Mouse (Mus musculus) ES-Bruce4 (cell line): ENCODE results near the gene Slc39a5. TPM values are rescaled to one million over a fixed set of nuclear protein-coding genes. Genes with fewer than 3 reads are reported as not detected.

Experiments used
- H3K27ac ChIP-seq: 2 replicates; pipeline ENCODE4 v1.5.1; 2012; ENCODE audit warnings: low read length, inconsistent platforms; ENCODE audit not compliant: insufficient read depth
- H3K27me3 ChIP-seq: 2 replicates; pipeline ENCODE4 v1.6.1; 2012; ENCODE audit warnings: mild to moderate bottlenecking, low read length, inconsistent platforms; ENCODE audit not compliant: control insufficient read depth, poor library complexity, insufficient read depth, severe bottlenecking
- H3K36me3 ChIP-seq: 2 replicates; pipeline ENCODE4 v1.6.1; 2012; ENCODE audit warnings: inconsistent platforms, mild to moderate bottlenecking, low read length, moderate library complexity; ENCODE audit not compliant: control insufficient read depth, poor library complexity, insufficient read depth, severe bottlenecking
- H3K4me1 ChIP-seq: one replicate; pipeline ENCODE4 v1.8.1; 2011; ENCODE audit warnings: low read length; ENCODE audit not compliant: control insufficient read depth, insufficient read depth
- H3K4me3 ChIP-seq: 2 replicates; pipeline ENCODE4 v1.5.1; 2011; ENCODE audit warnings: low read depth, mild to moderate bottlenecking, low read length
- H3K9ac ChIP-seq: 2 replicates; pipeline ENCODE4 v1.6.1; 2012; ENCODE audit warnings: low read depth, mild to moderate bottlenecking, inconsistent platforms; ENCODE audit not compliant: poor library complexity, severe bottlenecking
- H3K9me3 ChIP-seq: replicated peaks from 2 replicates; pipeline ENCODE4 v1.6.1; 2012; ENCODE audit warnings: mild to moderate bottlenecking, low read length, inconsistent platforms; ENCODE audit not compliant: control insufficient read depth, poor library complexity, insufficient read depth, severe bottlenecking
- CTCF ChIP-seq: IDR thresholded peaks from one replicate; pipeline ENCODE4 v1.8.1; 2011; ENCODE audit warnings: low read depth, low read length
- EP300 ChIP-seq: IDR thresholded peaks from 2 replicates; pipeline ENCODE4 v1.6.1; 2011; ENCODE audit warnings: low read depth, low read length; ENCODE audit not compliant: insufficient read depth
- POLR2A ChIP-seq: IDR thresholded peaks from one replicate; pipeline ENCODE4 v1.8.1; 2011; ENCODE audit warnings: low read length; ENCODE audit not compliant: insufficient read depth
- polyA plus RNA-seq: library from polyadenylated mRNA; stranded (reverse); fragments of >200 nt; gene quantifications from 2 replicates; pipeline ENCODE4 v1.2.4, GENCODE M21; 2011; ENCODE audit warnings: low read depth; ENCODE audit not compliant: missing spikeins, insufficient read depth, insufficient read length

Gene Slc39a5
- polyA plus RNA-seq, 1 experiment = 0.31 TPM

DNA sequence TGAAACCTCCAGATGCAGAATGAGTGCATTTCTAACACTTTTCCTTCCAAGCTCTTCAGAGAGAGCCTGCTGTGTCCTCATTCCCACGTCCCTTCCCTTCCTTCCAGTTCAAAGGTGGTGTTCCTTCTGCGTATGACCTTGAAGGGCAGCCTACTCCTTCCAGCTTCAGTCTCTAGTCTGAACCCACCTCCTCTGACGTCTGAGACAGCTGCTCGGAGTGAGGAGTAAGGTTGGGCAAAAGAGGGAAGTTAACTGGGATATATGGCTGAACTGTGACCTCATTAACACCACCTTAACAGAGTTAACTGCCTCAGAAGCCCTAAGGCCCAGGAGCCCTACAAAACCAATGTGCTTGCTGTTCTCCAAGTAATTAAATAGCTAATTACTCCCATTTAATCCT lies 30.4 kb downstream of the Slc39a5 start:
- no peaks in the 10 kb centered on the region for H3K36me3 ChIP-seq
- peak overlapping the region; percentile 47; the same call in 1 of the 2 replicates for H3K27ac ChIP-seq
- no peak overlapping the region for H3K9ac ChIP-seq
- TF ChIP-seq EP300 = no peak
- TF ChIP-seq CTCF = no peak
- TF ChIP-seq POLR2A = no peak
- no peaks in the 10 kb centered on the region for H3K27me3 ChIP-seq
- H3K9me3 ChIP-seq = no peaks in the 10 kb centered on the region
- H3K4me1 ChIP-seq = no peaks in the 10 kb centered on the region
- H3K4me3 ChIP-seq = no peak overlapping the region

- H3K27me3 ChIP-seq = no peaks in the 10 kb centered on the region
- no peaks in the 10 kb centered on the region for H3K4me1 ChIP-seq
- TF ChIP-seq EP300 = 0 out of 2 replicates have a peak, but pooled peaks have one; percentile 24
- TF ChIP-seq CTCF = no peak
- H3K9me3 ChIP-seq = no peaks in the 10 kb centered on the region
- no peak overlapping the region for H3K27ac ChIP-seq
- H3K36me3 ChIP-seq = no peaks in the 10 kb centered on the region; the same call in 1 of the 2 replicates
- no peak overlapping the region for H3K9ac ChIP-seq
- H3K4me3 ChIP-seq = no peak overlapping the region
Measured at GRCm38 (mm10) chr10:128370021-128370420, 31.0 kb downstream of the Slc39a5 start.

- Histone ChIP-seq H3K9me3 (no peaks in the 10 kb centered on the region), H3K36me3 (no peaks in the 10 kb centered on the region; the same call in 1 of the 2 replicates), H3K9ac (peak overlapping the region; percentile 68; the same call in 1 of the 2 replicates), H3K27ac (no peak overlapping the region), H3K27me3 (no peaks in the 10 kb centered on the region), H3K4me3 (0 out of 2 replicates have a peak overlapping the region, but pooled peaks have one; percentile 60), H3K4me1 (no peaks in the 10 kb centered on the region)
- TF ChIP-seq POLR2A (no peak), EP300 (no peak), CTCF (no peak)
Measured at GRCm38 (mm10) chr10:128369599-128369998, 31.4 kb downstream of the Slc39a5 start.

DNA sequence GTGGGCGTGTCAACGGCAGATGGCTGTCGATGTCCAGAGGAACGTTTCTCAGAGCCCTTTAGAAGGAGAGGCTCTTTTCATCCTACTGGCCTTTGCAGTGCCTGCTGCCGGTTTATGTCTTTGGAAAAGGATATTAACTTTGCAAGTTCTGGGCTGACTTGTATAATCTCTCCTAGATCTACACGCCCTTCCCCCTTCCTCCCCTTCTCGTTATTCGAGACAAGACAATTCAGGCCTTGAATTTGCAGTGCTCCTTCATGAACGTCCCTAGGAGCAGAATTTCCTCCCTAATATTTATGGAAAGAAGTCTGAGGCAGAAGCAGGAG lies 31.8 kb downstream of the Slc39a5 start:
- peaks cover 2% of the 10 kb centered on the region; the same call in 1 of the 2 replicates for H3K36me3 ChIP-seq
- no peaks in the 10 kb centered on the region for H3K4me1 ChIP-seq
- 0 out of 2 replicates have a peak, but pooled peaks have one; percentile 18 for TF ChIP-seq EP300
- no peak for TF ChIP-seq CTCF
- no peaks in the 10 kb centered on the region for H3K9me3 ChIP-seq
- H3K27me3 ChIP-seq = no peaks in the 10 kb centered on the region
- peak overlapping the region; percentile 60 for H3K4me3 ChIP-seq
- peak overlapping the region; percentile 68 for H3K9ac ChIP-seq
- H3K27ac ChIP-seq = 0 out of 2 replicates have a peak overlapping the region, but pooled peaks have one; percentile 3

- Histone ChIP-seq H3K36me3 (peaks cover 4% of the 10 kb centered on the region), H3K27ac (0 out of 2 replicates have a peak within 1 kb of the TSS, but pooled peaks have one; percentile 3), H3K27me3 (no peaks in the 10 kb centered on the region), H3K9me3 (no peaks in the 10 kb centered on the region), H3K9ac (peak within 1 kb of the TSS; percentile 68), H3K4me1 (no peaks in the 10 kb centered on the region), H3K4me3 (peak within 1 kb of the TSS; percentile 67)
- TF ChIP-seq CTCF (no peak), POLR2A (peak; percentile 71)
Measured at GRCm38 (mm10) chr10:128368402-128369217, 32.4 kb downstream of the Slc39a5 start, which contains the start of gene Coq10a. Coq10a (minus strand) TSS chr10:128368997.

GRCm38 (mm10) chr10:128367899-128368401 lies 33.1 kb downstream of the Slc39a5 start:
- Histone ChIP-seq H3K27me3 (no peaks in the 10 kb centered on the region), H3K9ac (peak overlapping the region; percentile 68), H3K27ac (no peak overlapping the region), H3K4me1 (no peaks in the 10 kb centered on the region), H3K36me3 (peaks cover 11% of the 10 kb centered on the region), H3K9me3 (no peaks in the 10 kb centered on the region), H3K4me3 (peak overlapping the region; percentile 67)
- TF ChIP-seq POLR2A = no peak
- TF ChIP-seq EP300 = no peak
- TF ChIP-seq CTCF = no peak
